Mouse (Mus musculus) intestine, embryonic 16.5 days (tissue): ENCODE data around the gene Rps27rt. TPM values are rescaled to one million over a fixed set of nuclear protein-coding genes. Genes with fewer than 3 reads are reported as not detected.
A peak's percentile ranks its signal among the peaks of the same experiment; 100 is the strongest.

Experiments used
- ATAC-seq: fragments of 200-750 bp; cut with Nextera tagmentation; 2 replicates; pipeline ENCODE4 v1.8.0; 2017; ENCODE audit warnings: moderate TSS enrichment, moderate library complexity
- H3K27ac ChIP-seq: fragments of 300-500 bp; sonication (generic); 2 replicates; pipeline ENCODE4 v1.5.1; 2014; ENCODE audit warnings: mild to moderate bottlenecking, low read length
- H3K27me3 ChIP-seq: fragments of 300-500 bp; sonication (generic); replicated peaks from 2 replicates; pipeline ENCODE4 v1.6.1; 2014; ENCODE audit warnings: low read length, control low read depth, mixed read lengths; ENCODE audit not compliant: control insufficient read depth, insufficient read depth
- H3K36me3 ChIP-seq: fragments of 300-500 bp; sonication (generic); 2 replicates; pipeline ENCODE4 v1.6.1; 2014; ENCODE audit warnings: low read length, control low read depth; ENCODE audit not compliant: control insufficient read depth, insufficient read depth
- H3K4me1 ChIP-seq: fragments of 300-500 bp; sonication (generic); 2 replicates; pipeline ENCODE4 v1.6.1; 2014; ENCODE audit warnings: low read length, control low read depth, mixed read lengths; ENCODE audit not compliant: control insufficient read depth, insufficient read depth
- H3K4me2 ChIP-seq: fragments of 300-500 bp; sonication (generic); 2 replicates; pipeline ENCODE4 v1.6.1; 2014; ENCODE audit warnings: low read depth, low read length, control low read depth
- H3K4me3 ChIP-seq: fragments of 300-500 bp; sonication (generic); 2 replicates; pipeline ENCODE4 v1.5.1; 2014; ENCODE audit warnings: mild to moderate bottlenecking, low read length
- H3K9ac ChIP-seq: fragments of 300-500 bp; sonication (generic); 2 replicates; pipeline ENCODE4 v1.6.1; 2014; ENCODE audit warnings: low read depth, low read length
- H3K9me3 ChIP-seq: fragments of 300-500 bp; sonication (generic); 2 replicates; pipeline ENCODE4 v1.6.1; 2016; ENCODE audit warnings: low read length, control low read depth; ENCODE audit not compliant: control insufficient read depth
- WGBS: fragments of 180-500 bp; shearing (Covaris S2); extraction: QIAGEN DNeasy Blood & Tissue Kit; methylation state at CpG from one replicate; pipeline ENCODE4 v1.1.7; 2014; 5-methylcytosine and 5-hydroxymethylcytosine counted together
- polyA plus RNA-seq: library from polyadenylated mRNA; unstranded; fragments of >200 nt; fragmentation: Nextera tagmentation; extraction: Ambion mirVana; gene quantifications from 2 replicates; pipeline ENCODE4 v1.2.1, GENCODE M21; 2015

Gene Rps27rt
- polyA plus RNA-seq, 1 experiment from 2014 or later = 264 TPM

DNA sequence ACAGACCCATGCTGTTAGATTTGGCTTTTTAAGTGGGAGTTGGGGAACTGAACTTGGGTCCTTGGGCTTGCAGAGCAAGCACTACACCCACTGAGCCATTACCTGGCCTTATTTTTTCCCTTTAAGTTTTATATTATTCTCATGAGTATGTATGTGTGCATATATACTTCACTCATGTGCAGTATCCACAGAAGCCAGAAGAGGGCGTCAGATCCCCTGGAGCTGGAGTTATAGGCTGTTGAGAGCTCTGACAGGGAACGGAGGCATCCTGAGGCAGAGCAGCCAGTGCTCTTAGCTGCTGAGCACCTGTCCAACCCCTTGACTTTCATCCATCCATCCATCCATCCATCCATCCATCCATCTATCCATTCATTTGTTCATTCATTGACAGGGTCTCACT lies 45.9 kb downstream of the Rps27rt start:
- Histone ChIP-seq H3K27me3 (no peaks in the 10 kb centered on the region), H3K9me3 (0 out of 2 replicates have a peak, but pooled peaks cover 1% of the 10 kb centered on the region), H3K27ac (no peak overlapping the region), H3K4me2 (no peak overlapping the region), H3K36me3 (no peaks in the 10 kb centered on the region), H3K4me3 (no peak overlapping the region), H3K4me1 (peaks cover 7% of the 10 kb centered on the region; the same call in 1 of the 2 replicates), H3K9ac (no peak overlapping the region)
- WGBS = 68% methylated on average over 2 of the region's 2 CpGs
- ATAC-seq = no peak

DNA sequence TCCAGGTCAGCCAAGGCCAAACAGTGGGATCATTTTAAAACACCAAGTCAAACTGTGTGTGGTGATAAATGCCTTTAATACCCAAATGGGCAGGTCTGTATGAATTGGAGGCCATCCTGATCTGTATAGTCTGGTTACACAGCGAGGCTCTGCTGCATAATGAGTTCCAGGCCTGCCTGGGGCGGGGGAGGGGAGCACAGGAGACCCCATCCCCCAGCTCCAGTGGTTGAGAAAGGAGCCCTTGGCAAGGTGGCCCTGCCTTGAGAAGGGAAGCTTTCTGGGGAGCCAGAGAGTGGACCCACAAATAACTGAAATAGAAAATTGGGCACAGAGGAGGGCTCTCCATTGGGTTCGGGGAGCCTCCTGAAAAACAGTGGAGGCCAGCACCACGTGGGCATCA lies 47.2 kb downstream of the Rps27rt start:
- WGBS = 81% methylated on average over 4 of the region's 4 CpGs
- H3K27me3 ChIP-seq = no peaks in the 10 kb centered on the region
- peaks cover 7% of the 10 kb centered on the region; the same call in 1 of the 2 replicates for H3K4me1 ChIP-seq

DNA sequence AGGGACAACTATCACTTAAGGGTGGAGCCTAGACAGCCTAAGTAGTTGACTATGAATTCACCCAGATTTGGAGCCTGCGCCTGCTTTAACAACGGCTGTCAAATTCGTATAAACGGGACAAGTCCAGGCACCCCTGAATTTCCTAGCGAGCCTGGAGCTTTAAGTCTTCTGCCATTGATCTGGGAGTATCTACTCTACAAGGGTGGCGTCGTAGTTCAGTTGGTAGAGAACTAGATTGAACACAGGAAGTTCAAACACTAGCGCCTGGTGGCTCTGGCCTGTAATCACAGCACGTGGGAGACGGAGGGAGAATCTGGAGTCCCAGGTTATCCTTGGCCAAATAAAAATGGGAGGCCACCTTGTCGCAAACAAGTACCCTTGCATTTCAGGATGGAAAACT lies 48.3 kb downstream of the Rps27rt start:
- H3K36me3 ChIP-seq = no peaks in the 10 kb centered on the region
- H3K9me3 ChIP-seq = no peaks in the 10 kb centered on the region
- H3K27ac ChIP-seq = no peak overlapping the region
- no peaks in the 10 kb centered on the region for H3K27me3 ChIP-seq
- H3K9ac ChIP-seq = 0 out of 2 replicates have a peak overlapping the region, but pooled peaks have one; percentile 35
- ATAC-seq = peak; percentile 6; the same call in 1 of the 2 replicates
- peaks cover 7% of the 10 kb centered on the region; the same call in 1 of the 2 replicates for H3K4me1 ChIP-seq
- 61% methylated on average over 11 of the region's 11 CpGs for WGBS
- H3K4me2 ChIP-seq = peak overlapping the region; percentile 96
- peak overlapping the region; percentile 84 for H3K4me3 ChIP-seq

More for the DNA sequence above, 47.2 kb downstream of the Rps27rt start:
- Histone ChIP-seq H3K9ac (no peak overlapping the region), H3K4me2 (no peak overlapping the region), H3K27ac (no peak overlapping the region), H3K9me3 (no peaks in the 10 kb centered on the region), H3K4me3 (no peak overlapping the region), H3K36me3 (no peaks in the 10 kb centered on the region)
- no peak for ATAC-seq

DNA sequence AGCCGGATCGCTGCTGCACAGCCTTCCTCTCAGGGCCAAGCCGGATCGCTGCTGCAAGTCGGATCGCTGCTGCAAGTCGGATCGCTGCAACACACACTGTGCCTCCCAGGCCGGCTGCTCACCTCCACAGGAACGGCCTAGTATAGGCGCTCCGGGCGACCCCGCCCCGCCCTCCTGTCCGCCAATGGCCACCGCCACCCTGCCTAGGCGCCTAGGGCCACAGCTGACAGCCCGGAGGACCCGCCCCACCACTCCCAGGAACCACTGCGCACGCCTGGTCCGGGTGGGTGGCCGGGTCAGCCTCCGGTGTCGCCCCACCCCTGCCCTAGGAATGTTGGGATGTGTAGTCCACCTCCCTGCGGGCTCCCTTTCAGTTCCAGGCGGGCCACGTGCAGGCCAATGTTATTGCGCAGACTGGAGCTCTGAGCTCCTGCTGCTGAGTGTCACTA lies 48.8 kb downstream of the Rps27rt start, which contains the start of gene Gpd1l:
TSS of gene Gpd1l (minus strand) at position 265 of the 449 bp plus-strand sequence.
- Histone ChIP-seq H3K9me3 (no peaks in the 10 kb centered on the region), H3K36me3 (no peaks in the 10 kb centered on the region), H3K4me1 (peaks cover 7% of the 10 kb centered on the region; the same call in 1 of the 2 replicates), H3K27ac (peak within 1 kb of the TSS; percentile 89), H3K9ac (peak within 1 kb of the TSS; percentile 83), H3K4me3 (peak within 1 kb of the TSS; percentile 84), H3K27me3 (no peaks in the 10 kb centered on the region), H3K4me2 (peak within 1 kb of the TSS; percentile 96)
- 0% methylated on average over 30 of the region's 30 CpGs for WGBS
- peak; percentile 99 for ATAC-seq

DNA sequence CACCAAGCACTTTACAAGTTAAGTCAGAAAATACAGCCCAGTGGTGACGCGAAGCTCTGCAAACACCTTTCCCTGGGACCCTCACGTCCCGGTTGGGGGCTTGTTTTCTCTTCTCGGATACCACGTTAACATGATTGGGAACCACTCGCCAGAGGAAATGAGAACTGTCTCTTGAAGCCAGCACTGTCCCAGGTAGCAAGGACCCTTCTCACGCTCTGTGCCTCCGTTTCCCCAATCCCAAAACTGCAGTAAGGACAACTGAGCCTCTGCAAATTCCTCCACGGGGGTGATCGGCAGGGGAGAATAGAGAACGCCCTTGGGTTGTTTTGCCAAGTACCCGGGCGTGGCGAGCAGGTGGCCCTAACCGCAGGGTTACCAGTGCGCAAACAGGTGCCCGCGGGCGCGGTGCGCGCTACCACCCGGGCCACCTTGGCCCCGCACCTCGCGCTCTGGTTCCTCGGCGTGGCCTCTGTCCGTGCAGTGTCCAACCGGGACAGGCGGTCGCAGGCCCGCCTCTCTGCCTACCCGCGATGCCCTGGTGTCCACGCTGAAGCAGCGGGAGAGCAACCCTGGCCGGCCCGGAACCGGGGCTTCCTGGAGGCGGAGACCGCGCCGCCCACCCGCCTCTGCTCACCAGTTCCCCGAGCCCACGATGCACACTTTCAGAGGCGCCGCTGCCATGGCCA lies 49.4 kb downstream of the Rps27rt start:
- Histone ChIP-seq H3K9ac (peak overlapping the region; percentile 83), H3K27ac (peak overlapping the region; percentile 89), H3K4me1 (peaks cover 7% of the 10 kb centered on the region; the same call in 1 of the 2 replicates), H3K4me3 (peak overlapping the region; percentile 84), H3K9me3 (no peaks in the 10 kb centered on the region), H3K36me3 (no peaks in the 10 kb centered on the region), H3K27me3 (no peaks in the 10 kb centered on the region), H3K4me2 (peak overlapping the region; percentile 96)
- ATAC-seq = peak; percentile 53
- under 1% methylated on average over 50 of the region's 50 CpGs for WGBS

DNA sequence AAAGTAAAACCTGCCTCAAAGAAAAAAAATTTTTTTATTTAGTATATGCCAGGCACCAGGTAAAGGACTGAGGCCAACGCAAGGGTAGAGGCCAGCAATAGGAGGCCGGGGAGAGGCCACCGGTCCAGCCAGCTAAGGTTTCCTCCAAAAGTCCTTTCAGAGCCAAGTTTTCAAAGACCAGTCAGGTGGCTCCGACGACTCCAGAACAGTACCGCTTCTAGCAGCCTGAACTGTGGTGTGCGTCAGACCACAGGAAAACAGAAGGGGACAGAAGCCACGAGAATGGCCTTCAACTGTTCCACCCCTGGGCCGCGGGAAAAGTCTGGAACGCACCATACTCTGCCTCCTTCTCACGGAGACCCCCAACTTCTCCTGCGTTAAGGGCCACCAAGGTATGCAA lies 49.9 kb downstream of the Rps27rt start:
- Histone ChIP-seq H3K4me1 (peaks cover 7% of the 10 kb centered on the region; the same call in 1 of the 2 replicates), H3K4me3 (peak overlapping the region; percentile 84), H3K27ac (peak overlapping the region; percentile 23; the same call in 1 of the 2 replicates), H3K9me3 (no peaks in the 10 kb centered on the region), H3K27me3 (no peaks in the 10 kb centered on the region), H3K36me3 (no peaks in the 10 kb centered on the region), H3K9ac (peak overlapping the region; percentile 83), H3K4me2 (peak overlapping the region; percentile 96)
- 25% methylated on average over 13 of the region's 13 CpGs for WGBS
- ATAC-seq = no peak

Other genes starting within 250 kb of the Rps27rt start
- gene Cmtm7, start 200.9 kb downstream of the Rps27rt start, polyA plus RNA-seq = 82.5 and 86.6 TPM in 2 replicates
- 80.2 and 87.3 TPM in 2 replicates for gene Cmtm8, start 138.6 kb downstream of the Rps27rt start, polyA plus RNA-seq
- gene Gpd1l, start 48.8 kb downstream of the Rps27rt start, polyA plus RNA-seq = 25.4 and 27.4 TPM in 2 replicates
- 1.4 and 2.5 TPM in 2 replicates for gene Osbpl10, start 4.2 kb downstream of the Rps27rt start, polyA plus RNA-seq